Mouse (Mus musculus) urinary bladder, postnatal 4 days (tissue): Measurements from ENCODE around the gene Gm3532.
"Not testable (repeated sequence)": the region's sequence is repeated elsewhere in the genome, so short reads cannot be mapped to it uniquely, and the experiment has no call there.

Source experiments
- DNase-seq, 2 experiments: peaks; one replicate each; pipeline ENCODE4 v3.0.0; 2021 to 2022; ENCODE audit warnings: low spot score in 2 of 2

Gene Gm3532

DNA sequence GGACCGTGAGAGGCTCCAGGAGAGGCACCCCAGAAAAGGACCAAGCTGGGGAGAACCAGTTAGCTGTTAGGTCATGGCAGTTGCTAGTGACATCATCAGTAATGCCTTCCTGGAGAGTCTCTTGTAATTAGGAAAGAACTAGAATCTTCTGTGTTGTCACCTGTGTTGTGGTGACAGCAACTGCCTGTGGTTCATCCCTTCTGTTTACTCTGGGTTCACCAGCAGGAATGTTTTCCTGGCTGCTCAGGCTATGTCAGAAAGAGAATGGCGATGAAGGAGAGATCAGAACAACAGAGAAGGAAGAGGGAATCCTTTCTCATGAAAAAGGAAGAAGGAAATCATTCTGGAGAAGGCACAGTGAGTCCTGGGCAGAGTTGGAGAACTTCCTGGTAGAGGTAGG, at the start of gene Gm3532:
Gene Gm3532, plus strand, starts transcription at position 301 of the 400 bp plus-strand sequence.
- not testable (repeated sequence) for DNase-seq

DNA sequence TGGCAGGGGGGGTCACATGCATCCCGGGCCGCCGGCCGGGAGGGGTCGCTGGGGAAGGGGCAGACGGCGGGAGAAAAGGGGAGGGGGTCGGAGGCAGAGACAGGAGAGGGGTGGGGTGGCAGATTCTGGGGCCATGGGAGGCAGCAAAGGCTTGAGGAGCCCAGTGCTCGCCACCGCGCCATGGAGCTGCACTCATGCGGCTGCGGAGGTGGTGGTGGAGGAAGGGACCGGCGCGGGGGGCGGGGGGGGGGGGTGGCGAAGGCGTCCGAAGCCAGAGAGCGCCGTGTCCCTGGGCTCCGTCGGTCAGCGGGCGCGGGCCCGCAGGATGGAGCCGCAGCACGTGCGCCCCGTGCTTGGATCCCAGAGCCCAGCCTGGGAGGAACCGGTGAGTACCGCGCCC, 36.9 kb upstream of the Gm3532 start, which contains the start of gene Gm3488:
Gene Gm3488, plus strand, starts transcription at position 301 of the 400 bp plus-strand sequence.
- DNase-seq: not testable (repeated sequence)
